Mouse (Mus musculus) bone marrow, adult 2 months (tissue): Measurements from ENCODE around the gene Paqr7.

ENCODE experiments used
- CTCF ChIP-seq: fragments of 200-500 bp; IDR thresholded peaks from 2 replicates; pipeline ENCODE4 v1.5.1; 2011; ENCODE audit warnings: low read length, control low read depth; ENCODE audit not compliant: control insufficient read depth, insufficient read depth
- POLR2A ChIP-seq: fragments of 200-500 bp; IDR thresholded peaks from 2 replicates; pipeline ENCODE4 v1.6.1; 2011; ENCODE audit warnings: low read depth, mild to moderate bottlenecking, control low read depth, low read length, borderline replicate concordance; ENCODE audit not compliant: control insufficient read depth

GRCm38 (mm10) chr4:134526220-134526619 lies 29.7 kb downstream of the Paqr7 start:
- TF ChIP-seq CTCF (no peak), POLR2A (no peak)
